Mouse (Mus musculus) myocyte (in vitro differentiated cells): ENCODE data around the gene Cdc123.

Experiments used
- CEBPB ChIP-seq: IDR thresholded peaks from 2 replicates; pipeline ENCODE4 v1.6.1; 2011; ENCODE audit warnings: mild to moderate bottlenecking, moderate library complexity; ENCODE audit not compliant: poor library complexity, insufficient read depth, severe bottlenecking
- E2F4 ChIP-seq: IDR thresholded peaks from one replicate; pipeline ENCODE4 v1.6.1; 2011; ENCODE audit warnings: mild to moderate bottlenecking, control low read depth, moderate library complexity; ENCODE audit not compliant: insufficient read depth
- MAX ChIP-seq: IDR thresholded peaks from one replicate; pipeline ENCODE4 v1.6.1; 2011; ENCODE audit warnings: low read depth, mild to moderate bottlenecking, control low read depth
- MYOD1 ChIP-seq, 3 experiments: IDR thresholded peaks; one replicate each; pipeline ENCODE4 v1.6.1; 2011; ENCODE audit warnings: control low read depth in 2 of 3, low read depth in 2 of 3, mild to moderate bottlenecking in 2 of 3, moderate library complexity in 1 of 3; ENCODE audit not compliant: insufficient read length in 2 of 3, control insufficient read depth in 1 of 3
- POLR2A ChIP-seq: IDR thresholded peaks from one replicate; pipeline ENCODE4 v1.6.1; 2011; ENCODE audit warnings: low read depth, mild to moderate bottlenecking, control low read depth, moderate library complexity; ENCODE audit not compliant: insufficient read length
- POLR2AphosphoS2 ChIP-seq: IDR thresholded peaks from one replicate; pipeline ENCODE4 v1.6.1; 2011; ENCODE audit warnings: low read depth, control low read depth; ENCODE audit not compliant: insufficient read length
- TCF12 ChIP-seq: IDR thresholded peaks from one replicate; pipeline ENCODE4 v1.6.1; 2011; ENCODE audit warnings: mild to moderate bottlenecking, control low read depth; ENCODE audit not compliant: poor library complexity, insufficient read depth, severe bottlenecking
- USF1 ChIP-seq: IDR thresholded peaks from one replicate; pipeline ENCODE4 v1.6.1; 2011; ENCODE audit warnings: low read depth, mild to moderate bottlenecking, control low read depth, moderate library complexity

- no peak for TF ChIP-seq TCF12
- TF ChIP-seq POLR2A = no peak
- no peak for TF ChIP-seq USF1
- no peak for TF ChIP-seq CEBPB
- TF ChIP-seq E2F4 = no peak
- no peak for TF ChIP-seq MAX
- no peak for TF ChIP-seq POLR2AphosphoS2
- TF ChIP-seq MYOD1 (IDR thresholded peaks at IDR 0.05; ENCODE audit: control insufficient read depth in 1 of 3, insufficient read length in 2 of 3, low read depth in 2 of 3) = no peak
Observed at GRCm38 (mm10) chr2:5768946-5769345, 76.0 kb downstream of the Cdc123 start.
